Mouse (Mus musculus) neural tube, embryonic 11.5 days (tissue): ENCODE data around the gene Coro1b. TPM values are rescaled to one million over a fixed set of nuclear protein-coding genes. Genes with fewer than 3 reads are reported as not detected.

Experiments used
- ATAC-seq: fragments of 200-750 bp; cut with Nextera tagmentation; 2 replicates; pipeline ENCODE4 v1.8.0; 2017; ENCODE audit warnings: moderate number of reproducible peaks, mild to moderate bottlenecking, moderate TSS enrichment, moderate library complexity; ENCODE audit not compliant: insufficient read depth, low FRiP score, low TSS enrichment
- DNase-seq: peaks from one replicate; pipeline ENCODE4 v3.0.0-alpha.2; 2015; ENCODE audit warnings: low spot score
- H3K27ac ChIP-seq: fragments of 300-500 bp; sonication (generic); 2 replicates; pipeline ENCODE4 v1.5.1; 2014; ENCODE audit warnings: low read depth, mild to moderate bottlenecking, low read length
- H3K27me3 ChIP-seq: fragments of 300-500 bp; sonication (generic); 2 replicates; pipeline ENCODE4 v1.6.1; 2014; ENCODE audit warnings: mild to moderate bottlenecking, low read length, mixed read lengths; ENCODE audit not compliant: control insufficient read depth, insufficient read depth
- H3K36me3 ChIP-seq: fragments of 300-500 bp; sonication (generic); 2 replicates; pipeline ENCODE4 v1.6.1; 2014; ENCODE audit warnings: mild to moderate bottlenecking, low read length, moderate library complexity, mixed read lengths; ENCODE audit not compliant: control insufficient read depth, insufficient read depth
- H3K4me1 ChIP-seq: fragments of 300-500 bp; sonication (generic); 2 replicates; pipeline ENCODE4 v1.6.1; 2014; ENCODE audit warnings: low read length, mixed read lengths; ENCODE audit not compliant: control insufficient read depth, insufficient read depth
- H3K4me2 ChIP-seq: fragments of 300-500 bp; sonication (generic); 2 replicates; pipeline ENCODE4 v1.6.1; 2014; ENCODE audit warnings: low read depth, mild to moderate bottlenecking, moderate library complexity
- H3K4me3 ChIP-seq: fragments of 300-500 bp; sonication (generic); 2 replicates; pipeline ENCODE4 v1.5.1; 2014; ENCODE audit warnings: low read depth, low read length
- H3K9ac ChIP-seq: fragments of 300-500 bp; sonication (generic); 2 replicates; pipeline ENCODE4 v1.6.1; 2014; ENCODE audit warnings: mild to moderate bottlenecking, low read length
- H3K9me3 ChIP-seq: fragments of 300-500 bp; sonication (generic); 2 replicates; pipeline ENCODE4 v1.6.1; 2016; ENCODE audit warnings: low read length; ENCODE audit not compliant: control insufficient read depth
- WGBS: fragments of 180-500 bp; shearing (Covaris S2); extraction: QIAGEN DNeasy Blood & Tissue Kit; methylation state at CpG from one replicate; pipeline ENCODE4 v1.1.7; 2014; 5-methylcytosine and 5-hydroxymethylcytosine counted together
- polyA plus RNA-seq: library from polyadenylated mRNA; unstranded; fragments of >200 nt; fragmentation: Nextera tagmentation; extraction: Ambion mirVana; gene quantifications from 2 replicates; pipeline ENCODE4 v1.2.1, GENCODE M21; 2014

The Coro1b gene
- polyA plus RNA-seq, 1 experiment from 2014 or later = 128 TPM

GRCm38 (mm10) chr19:4143759-4144268, 4.6 kb upstream of the Coro1b start, which contains the start of gene Cabp4:
Cabp4 (minus strand) TSS chr19:4144033.
- 85% methylated on average over 7 of the region's 7 CpGs for WGBS
- H3K4me2 ChIP-seq = no peak within 1 kb of the TSS
- no peaks in the 10 kb centered on the region for H3K9me3 ChIP-seq
- ATAC-seq = no peak
- H3K9ac ChIP-seq = no peak within 1 kb of the TSS
- no peaks in the 10 kb centered on the region for H3K36me3 ChIP-seq
- H3K27ac ChIP-seq = no peak within 1 kb of the TSS
- H3K4me1 ChIP-seq = no peaks in the 10 kb centered on the region
- no peaks in the 10 kb centered on the region for H3K27me3 ChIP-seq
- DNase-seq = no peak
- H3K4me3 ChIP-seq = no peak within 1 kb of the TSS

GRCm38 (mm10) chr19:4144550-4145498, 3.6 kb upstream of the Coro1b start:
- DNase-seq (no peak), ATAC-seq (no peak)
- Histone ChIP-seq H3K4me1 (peaks cover 8% of the 10 kb centered on the region), H3K9ac (no peak overlapping the region), H3K4me3 (no peak overlapping the region), H3K4me2 (no peak overlapping the region), H3K9me3 (no peaks in the 10 kb centered on the region), H3K27ac (no peak overlapping the region), H3K36me3 (no peaks in the 10 kb centered on the region), H3K27me3 (no peaks in the 10 kb centered on the region)
- WGBS = 84% methylated on average over 16 of the region's 16 CpGs

GRCm38 (mm10) chr19:4145936-4146335, 2.5 kb upstream of the Coro1b start:
- Histone ChIP-seq H3K27me3 (no peaks in the 10 kb centered on the region), H3K36me3 (no peaks in the 10 kb centered on the region; the same call in 1 of the 2 replicates), H3K9me3 (no peaks in the 10 kb centered on the region), H3K4me1 (peaks cover 8% of the 10 kb centered on the region), H3K4me3 (no peak overlapping the region), H3K27ac (no peak overlapping the region), H3K4me2 (no peak overlapping the region), H3K9ac (no peak overlapping the region)
- DNase-seq (no peak), ATAC-seq (no peak)
- 88% methylated on average over 5 of the region's 5 CpGs for WGBS

- 64% methylated on average over 12 of the region's 12 CpGs for WGBS
- Histone ChIP-seq H3K9ac (no peak overlapping the region), H3K9me3 (no peaks in the 10 kb centered on the region), H3K4me3 (no peak overlapping the region), H3K4me2 (no peak overlapping the region), H3K4me1 (peaks cover 8% of the 10 kb centered on the region), H3K27me3 (no peaks in the 10 kb centered on the region), H3K27ac (no peak overlapping the region), H3K36me3 (peaks cover 3% of the 10 kb centered on the region; the same call in 1 of the 2 replicates)
- DNase-seq (no peak), ATAC-seq (no peak)
These were observed 1.9 kb upstream of the Coro1b start for GRCm38 (mm10) chr19:4146366-4147021.

- ATAC-seq = no peak
- DNase-seq = no peak
- peaks cover 3% of the 10 kb centered on the region; the same call in 1 of the 2 replicates for H3K36me3 ChIP-seq
- no peak overlapping the region for H3K4me2 ChIP-seq
- 61% methylated on average over 3 of the region's 3 CpGs for WGBS
- no peaks in the 10 kb centered on the region for H3K27me3 ChIP-seq
- H3K27ac ChIP-seq = no peak overlapping the region
- peaks cover 8% of the 10 kb centered on the region for H3K4me1 ChIP-seq
- no peak overlapping the region for H3K4me3 ChIP-seq
- H3K9ac ChIP-seq = no peak overlapping the region
- H3K9me3 ChIP-seq = no peaks in the 10 kb centered on the region
These were observed 1.4 kb upstream of the Coro1b start for GRCm38 (mm10) chr19:4147022-4147405.

GRCm38 (mm10) chr19:4147782-4148490, 483 bp upstream of the Coro1b start:
- WGBS = 39% methylated on average over 9 of the region's 9 CpGs
- Histone ChIP-seq H3K27me3 (no peaks in the 10 kb centered on the region), H3K36me3 (peaks cover 3% of the 10 kb centered on the region; the same call in 1 of the 2 replicates), H3K4me2 (peak overlapping the region; percentile 64), H3K4me3 (peak overlapping the region; percentile 80), H3K27ac (no peak overlapping the region), H3K4me1 (peaks cover 8% of the 10 kb centered on the region), H3K9me3 (no peaks in the 10 kb centered on the region), H3K9ac (0 out of 2 replicates have a peak overlapping the region, but pooled peaks have one; percentile 2)
- no peak for DNase-seq
- ATAC-seq = no peak

- H3K27ac ChIP-seq = no peak overlapping the region; the same call in 1 of the 2 replicates
- WGBS = 6% methylated on average over 6 of the region's 8 CpGs
- peak overlapping the region; percentile 78 for H3K9ac ChIP-seq
- peaks cover 8% of the 10 kb centered on the region for H3K4me1 ChIP-seq
- no peak for DNase-seq
- H3K36me3 ChIP-seq = peaks cover 3% of the 10 kb centered on the region; the same call in 1 of the 2 replicates
- peak overlapping the region; percentile 64 for H3K4me2 ChIP-seq
- no peaks in the 10 kb centered on the region for H3K9me3 ChIP-seq
- H3K4me3 ChIP-seq = peak overlapping the region; percentile 80
- ATAC-seq = no peak
- H3K27me3 ChIP-seq = no peaks in the 10 kb centered on the region
These were observed 400 bp downstream of the Coro1b start for GRCm38 (mm10) chr19:4148819-4149218.

GRCm38 (mm10) chr19:4149283-4149682, 864 bp downstream of the Coro1b start:
- Histone ChIP-seq H3K4me2 (peak overlapping the region; percentile 64), H3K27ac (no peak overlapping the region), H3K4me3 (peak overlapping the region; percentile 80), H3K36me3 (peaks cover 3% of the 10 kb centered on the region; the same call in 1 of the 2 replicates), H3K4me1 (peaks cover 8% of the 10 kb centered on the region), H3K27me3 (no peaks in the 10 kb centered on the region), H3K9ac (peak overlapping the region; percentile 78; the same call in 1 of the 2 replicates), H3K9me3 (no peaks in the 10 kb centered on the region)
- WGBS = 95% methylated on average over 11 of the region's 11 CpGs
- no peak for DNase-seq
- ATAC-seq = no peak
